Mouse (Mus musculus) lung, postnatal 10 days (tissue): Measurements from ENCODE around the gene Uap1l1.

ENCODE experiments used
- DNase-seq: peaks from one replicate; pipeline ENCODE4 v3.0.0; 2021

Uap1l1 gene

DNA sequence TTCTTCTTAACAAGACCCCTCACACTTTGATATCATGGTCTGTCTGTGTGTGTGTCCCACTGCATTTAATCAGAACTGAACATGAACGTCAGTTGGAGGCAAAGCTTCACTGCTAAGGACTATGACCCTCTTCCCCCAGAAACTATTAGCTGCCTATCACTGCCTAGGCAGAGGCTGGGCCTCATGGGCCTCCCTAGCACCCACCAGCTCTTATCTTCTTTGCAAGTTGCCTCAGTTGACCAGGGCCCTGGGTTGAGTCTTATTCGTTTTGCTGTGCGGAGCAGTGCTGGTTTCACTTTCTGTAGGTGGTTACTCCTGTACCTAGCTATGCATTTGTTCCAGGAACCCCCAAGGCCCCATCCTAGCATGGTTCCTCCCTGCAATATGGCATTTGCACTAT, 4.5 kb upstream of the Uap1l1 start:
- no peak for DNase-seq

DNA sequence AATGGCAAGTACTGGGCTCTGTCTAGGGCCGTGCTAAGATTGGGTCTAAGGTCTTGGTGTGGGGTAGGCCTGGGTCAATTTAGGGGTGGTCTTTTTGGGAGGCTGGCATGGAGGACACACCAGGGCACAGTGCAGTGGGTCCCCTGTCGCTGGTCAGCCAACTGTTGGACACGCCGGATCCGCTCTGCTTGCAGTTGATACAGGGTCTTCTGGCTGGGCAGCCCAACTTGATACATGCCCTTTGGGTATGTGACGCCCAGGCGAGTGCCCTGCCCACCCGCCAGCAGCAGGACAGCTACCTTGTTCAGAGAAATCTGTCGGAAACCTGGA, 756 bp downstream of the Uap1l1 start:
- no peak for DNase-seq

GRCm38 (mm10) chr2:25364313-25364712, 1.2 kb downstream of the Uap1l1 start:
- no peak for DNase-seq

DNA sequence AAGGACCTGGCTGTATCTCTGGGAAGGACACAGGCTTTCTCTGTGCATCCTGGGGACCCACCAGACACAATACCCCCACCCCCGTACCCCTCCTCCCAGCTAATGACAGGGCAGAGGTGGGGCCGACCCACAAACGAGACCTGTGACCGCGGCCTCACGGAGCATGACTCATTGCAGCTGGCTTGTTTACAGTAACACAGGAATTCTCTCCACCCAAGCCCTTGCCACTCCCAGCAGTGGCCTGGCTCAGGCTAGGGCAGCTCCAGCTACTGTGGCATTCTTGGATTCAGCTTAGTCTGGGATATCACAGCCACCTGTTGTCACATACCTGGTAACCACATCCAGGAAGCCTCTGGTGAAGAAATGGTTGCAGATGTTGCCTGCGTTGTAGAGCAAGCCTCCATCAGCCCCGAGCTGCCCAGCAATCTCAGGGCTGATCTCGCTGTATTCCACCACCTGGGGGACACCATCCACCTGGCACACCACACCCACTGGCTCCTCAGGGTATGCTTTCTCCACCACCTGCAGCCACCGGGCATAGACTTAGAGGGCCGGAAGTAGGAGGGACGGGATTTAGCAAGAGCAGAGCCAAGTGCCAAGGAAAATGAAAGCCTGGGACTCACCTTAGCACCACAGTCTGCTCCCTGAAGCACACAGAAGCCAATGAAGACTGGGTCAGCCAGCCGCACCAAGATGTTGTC, 1.9 kb downstream of the Uap1l1 start:
- DNase-seq = peak; percentile 43

- DNase-seq = no peak
These were observed 5.6 kb downstream of the Uap1l1 start for GRCm38 (mm10) chr2:25359848-25360247.

DNA sequence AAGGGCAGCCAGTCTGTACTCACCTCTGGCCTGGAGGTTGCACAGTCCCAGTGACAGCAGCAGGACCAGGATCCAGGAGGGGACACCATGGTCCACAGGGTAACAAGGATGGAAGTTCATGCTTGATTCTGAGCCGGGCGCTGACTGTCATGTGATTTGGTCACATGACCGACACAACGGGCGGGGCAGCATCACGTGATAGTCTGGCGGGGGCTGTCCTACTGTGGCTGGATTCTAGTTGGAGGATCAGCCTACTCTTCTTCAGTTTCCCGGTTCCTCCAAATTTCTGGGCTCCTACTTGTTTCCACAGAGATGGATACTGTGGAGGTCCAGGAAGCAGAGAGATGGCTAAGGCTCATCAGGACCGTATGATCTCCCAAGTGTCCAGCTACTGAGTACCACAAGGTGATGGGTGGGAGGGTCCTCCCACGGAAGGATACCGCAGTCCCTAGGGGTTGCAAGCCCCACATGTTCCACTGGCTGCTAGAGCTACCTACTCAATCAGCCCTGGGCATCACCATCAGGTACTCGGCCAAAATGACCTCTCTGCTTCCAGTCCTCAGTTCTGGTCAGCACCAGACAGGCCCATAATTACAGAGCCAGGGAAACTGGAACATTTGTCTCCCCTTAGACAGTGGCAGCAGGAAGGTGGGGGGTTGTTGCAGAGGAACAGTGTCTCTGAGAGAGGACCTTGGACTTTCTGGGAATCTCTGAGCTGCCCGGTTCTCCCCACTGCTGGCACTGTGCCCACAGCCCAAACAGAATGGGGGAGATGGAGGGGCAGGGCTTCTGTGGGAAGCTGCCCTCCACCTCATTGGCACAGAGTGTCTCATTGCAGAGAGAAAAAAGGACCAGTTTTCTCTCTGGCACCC, 9.0 kb downstream of the Uap1l1 start, which contains the start of gene Dpp7:
Gene Dpp7 (minus strand): TSS at position 152 of the 872 bp plus-strand sequence.
- peak; percentile 92 for DNase-seq

DNA sequence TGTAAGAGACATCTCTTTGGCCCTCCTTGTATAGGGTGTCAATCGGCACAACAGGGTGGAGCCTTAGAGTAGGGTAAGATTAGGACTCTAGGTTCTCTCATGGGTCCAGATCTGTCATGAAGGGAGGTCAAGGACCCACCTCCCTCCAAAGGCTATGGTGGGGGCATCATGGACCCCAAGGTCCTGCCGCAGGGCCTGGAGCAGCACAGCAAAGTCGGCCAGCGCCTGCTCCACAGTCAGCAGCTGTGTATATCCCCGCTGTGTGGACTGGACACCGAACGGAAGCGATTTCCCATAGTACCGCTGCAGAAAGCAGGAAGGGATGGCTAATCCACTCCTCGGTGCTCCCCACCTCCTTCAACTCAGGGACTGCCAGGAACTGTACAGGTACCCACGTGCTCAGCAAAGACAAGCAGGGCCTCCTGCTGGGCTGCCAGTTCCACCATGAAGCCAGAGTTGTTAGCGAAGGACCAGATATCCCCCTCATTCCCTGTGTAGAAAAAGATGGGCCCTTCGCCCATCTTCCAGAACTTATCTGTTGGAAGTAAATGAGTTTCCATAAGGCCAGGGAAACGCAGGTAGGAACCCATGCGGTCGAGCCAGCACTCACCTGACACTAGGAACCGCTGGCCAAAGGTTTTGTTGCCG, 9.9 kb downstream of the Uap1l1 start:
- no peak for DNase-seq

DNA sequence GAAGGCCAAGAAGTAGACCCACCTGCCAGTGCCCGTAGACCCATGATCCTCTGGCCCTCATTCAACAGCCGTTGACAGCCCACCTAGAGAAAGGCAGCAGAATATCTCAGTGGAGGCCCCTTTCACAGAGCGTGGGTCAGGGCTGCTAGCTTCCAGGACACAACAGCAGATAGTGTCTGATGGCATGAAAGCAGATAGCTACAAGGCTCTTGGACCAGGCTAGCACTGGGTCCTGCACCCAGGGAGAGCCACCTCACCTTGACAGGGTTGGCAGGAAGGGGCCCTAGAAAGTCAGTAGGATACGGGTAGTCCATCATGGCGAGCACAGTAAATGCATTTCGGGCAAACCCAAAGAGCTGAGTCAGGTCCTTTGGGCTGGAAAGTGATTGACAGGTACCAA, 11.3 kb downstream of the Uap1l1 start:
- no peak for DNase-seq

DNA sequence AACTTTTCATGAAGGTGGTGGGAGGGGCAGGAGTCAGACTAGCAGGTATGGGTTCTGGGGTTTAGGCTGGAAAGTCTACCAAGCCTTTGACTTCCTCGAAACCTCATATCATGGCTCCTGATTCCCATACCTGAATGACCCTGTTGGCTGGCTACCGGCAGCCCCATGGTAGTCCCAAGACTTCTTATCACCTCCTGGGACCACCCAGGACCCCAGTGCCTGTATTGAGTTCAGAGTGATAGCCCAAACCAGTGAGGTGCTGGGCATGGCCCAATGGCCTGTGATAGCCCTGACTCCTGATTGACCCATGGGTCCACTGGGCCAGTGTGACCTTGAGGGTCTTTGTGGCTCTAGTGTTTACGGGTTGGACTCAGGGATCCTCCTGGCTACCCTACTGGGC, 14.8 kb downstream of the Uap1l1 start:
- DNase-seq = no peak

DNA sequence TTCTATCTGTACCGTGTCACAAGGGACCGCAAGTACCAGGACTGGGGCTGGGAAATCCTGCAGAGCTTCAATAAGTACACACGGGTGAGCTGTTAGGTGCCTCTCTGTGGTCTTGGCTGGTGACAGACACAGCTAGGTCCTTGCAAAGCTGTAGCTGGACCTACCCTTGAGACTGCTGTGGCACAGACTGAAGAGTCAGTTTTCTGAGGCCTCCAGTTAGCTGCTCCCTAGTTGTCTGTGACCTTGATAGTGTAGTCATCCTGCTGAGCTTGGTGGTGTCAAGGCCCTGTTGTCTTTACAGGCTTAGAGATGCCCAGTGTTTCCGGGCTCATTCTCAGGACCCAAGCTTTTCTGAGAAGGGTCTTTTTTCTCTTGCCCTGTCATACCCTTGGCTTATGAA, 16.0 kb downstream of the Uap1l1 start:
- no peak for DNase-seq

GRCm38 (mm10) chr2:25348162-25348561, 17.3 kb downstream of the Uap1l1 start:
- no peak for DNase-seq

DNA sequence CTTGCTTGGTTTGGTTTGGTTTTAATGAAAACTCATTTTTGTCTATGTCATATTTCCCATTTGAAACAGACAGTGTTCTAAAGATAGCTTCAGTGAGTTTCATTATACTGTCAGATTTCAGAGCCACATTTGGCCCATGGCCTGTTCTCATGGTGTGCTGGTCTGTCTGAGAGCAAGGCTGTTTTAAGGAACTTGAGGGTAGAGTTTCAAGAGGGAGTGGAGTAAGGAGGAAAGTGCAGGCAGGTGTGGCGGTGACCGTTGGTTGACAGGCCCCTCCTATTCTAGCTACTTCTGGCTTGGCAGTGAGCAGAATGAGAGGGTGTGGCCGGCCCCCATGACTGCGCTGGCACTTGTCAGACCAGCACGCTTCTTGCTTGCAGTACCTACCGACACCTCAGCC, 27.2 kb downstream of the Uap1l1 start:
- no peak for DNase-seq

DNA sequence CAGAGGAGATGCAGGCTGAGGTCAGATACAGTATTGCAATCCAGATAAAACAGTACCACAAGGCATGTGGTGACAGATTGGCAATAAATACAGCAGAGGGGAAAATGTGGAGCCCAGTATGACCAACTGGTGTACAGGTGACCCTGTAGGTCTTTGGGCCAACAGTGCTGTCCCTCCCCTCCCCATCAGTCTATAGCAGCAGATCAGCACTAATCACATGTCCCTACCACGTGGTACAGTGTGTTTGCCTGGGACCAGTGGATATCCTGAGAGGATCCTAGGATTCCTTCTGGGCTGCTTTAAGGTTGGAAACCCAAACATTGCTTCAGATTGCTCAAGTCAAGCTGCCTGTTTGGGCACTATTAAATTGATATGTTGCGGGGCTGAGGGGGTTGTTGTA, 31.9 kb downstream of the Uap1l1 start:
- DNase-seq = no peak

DNA sequence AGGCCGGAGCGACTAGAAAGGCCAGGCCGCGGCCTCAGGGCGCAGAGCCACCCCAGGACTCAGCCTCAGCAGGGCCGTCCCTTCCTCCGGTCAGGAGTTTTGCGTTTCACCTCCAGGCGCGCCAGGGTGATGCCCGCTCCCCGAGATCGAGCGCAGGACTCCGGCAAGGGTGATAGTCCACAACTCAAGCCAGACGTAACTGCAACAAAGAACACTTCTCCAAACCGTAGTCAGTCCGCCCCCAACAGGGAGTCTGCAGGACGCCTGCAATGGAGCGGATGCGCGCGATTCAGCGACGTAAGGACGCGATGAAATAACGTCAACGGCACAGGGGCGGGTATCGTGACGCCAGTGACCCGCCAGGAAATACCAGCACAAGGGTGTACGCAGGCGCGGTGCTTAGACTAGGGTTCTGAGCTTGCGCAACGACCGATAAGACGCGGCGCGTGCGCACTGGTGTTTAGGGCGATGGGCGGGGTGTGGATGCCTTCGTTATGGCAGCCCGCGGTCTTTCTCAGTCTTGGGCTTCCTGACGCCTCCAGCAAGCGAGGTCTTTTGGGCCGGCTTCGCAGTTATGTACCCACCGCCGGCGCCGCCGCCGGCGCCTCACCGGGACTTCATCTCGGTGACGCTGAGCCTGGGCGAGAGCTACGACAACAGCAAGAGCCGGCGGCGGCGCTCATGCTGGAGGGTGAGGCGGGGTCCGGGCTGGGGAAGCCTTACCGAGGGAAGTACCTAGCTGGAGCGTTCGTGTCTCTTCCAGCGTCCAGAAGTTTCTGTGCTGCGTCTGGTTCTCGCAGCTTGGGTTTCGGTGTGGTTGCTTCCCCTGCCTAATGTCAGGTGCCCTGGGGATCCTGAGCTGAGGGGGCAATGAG, 33.0 kb downstream of the Uap1l1 start, which contains the start of gene Man1b1:
Gene Man1b1 (plus strand): TSS at position 53 of the 875 bp plus-strand sequence.
- peak; percentile 100 for DNase-seq

DNA sequence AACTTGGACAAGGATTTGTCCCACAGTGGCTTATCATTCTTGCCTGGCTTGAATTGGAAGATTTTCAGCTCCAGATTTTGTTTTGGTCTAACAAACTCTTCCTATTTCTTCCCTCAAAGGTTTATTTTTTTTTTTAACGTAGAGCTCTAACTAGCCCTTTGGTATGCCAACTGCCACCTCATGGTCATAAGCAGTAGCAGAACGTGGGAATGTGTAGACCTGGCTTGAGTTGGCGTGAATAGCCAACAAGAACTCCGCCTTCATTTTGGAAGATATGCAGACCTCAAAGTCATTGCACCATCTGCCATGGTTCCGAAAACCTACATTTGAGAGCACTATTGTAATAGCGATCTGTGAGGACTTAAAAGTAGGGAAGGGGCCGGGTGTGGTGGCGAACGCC, 34.0 kb downstream of the Uap1l1 start:
- DNase-seq = no peak

DNA sequence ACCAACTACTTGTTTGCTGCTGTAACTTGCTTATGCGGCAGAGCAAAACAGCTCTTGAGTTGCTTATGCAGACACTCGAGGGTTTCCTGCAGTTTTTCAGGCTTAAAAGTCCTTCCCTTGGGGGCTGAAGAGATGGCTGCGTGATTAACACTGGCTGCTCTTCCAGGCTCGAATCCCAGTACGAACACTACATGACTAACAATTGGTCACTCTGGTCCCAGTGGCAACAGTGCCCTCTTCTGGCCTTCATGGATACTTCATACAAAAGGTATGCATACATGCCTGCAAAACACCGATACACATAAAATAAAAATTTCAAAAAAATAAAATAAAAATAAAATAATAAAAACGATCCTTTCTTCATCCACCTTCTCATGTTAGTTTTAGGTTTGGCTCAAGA, 37.0 kb downstream of the Uap1l1 start:
- DNase-seq = peak; percentile 54

DNA sequence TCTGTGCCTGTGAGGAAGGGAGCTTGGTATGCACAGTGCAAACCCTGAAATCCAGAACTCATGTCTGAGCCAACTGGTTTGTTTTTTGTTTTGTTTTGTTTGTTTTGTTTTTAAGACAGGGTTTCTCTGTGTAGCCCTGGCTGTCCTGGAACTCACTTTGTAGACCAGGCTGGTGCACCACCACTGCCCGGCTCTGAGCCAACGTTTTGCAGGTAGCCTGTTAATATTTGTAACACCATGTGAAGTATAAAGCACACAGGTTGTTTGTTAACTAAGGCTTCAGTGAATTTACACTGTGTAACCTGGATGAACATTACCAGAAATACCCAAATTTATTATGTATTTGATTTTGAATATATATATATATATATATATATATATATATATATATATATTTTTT, 39.4 kb downstream of the Uap1l1 start:
- DNase-seq = no peak

DNA sequence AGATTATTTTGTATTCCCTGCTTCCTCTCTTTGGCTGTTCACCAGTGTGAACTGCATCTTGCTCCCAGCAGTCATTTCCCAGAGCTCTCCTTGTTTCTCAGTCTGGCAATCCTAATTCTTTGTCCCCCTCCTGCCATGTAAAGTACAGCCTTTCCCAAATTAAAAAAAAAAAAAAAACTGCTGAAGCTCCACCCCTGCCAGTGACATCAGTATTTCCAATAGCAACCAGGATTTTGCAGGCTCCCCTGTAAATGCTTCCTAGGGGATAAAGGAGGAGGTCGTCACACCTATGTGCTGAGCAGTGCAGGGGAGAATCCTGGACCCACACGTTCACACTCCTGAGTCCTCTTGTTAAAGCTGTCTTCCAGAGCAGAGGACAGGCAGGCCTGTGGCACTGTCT, 45.4 kb downstream of the Uap1l1 start:
- DNase-seq = no peak

DNA sequence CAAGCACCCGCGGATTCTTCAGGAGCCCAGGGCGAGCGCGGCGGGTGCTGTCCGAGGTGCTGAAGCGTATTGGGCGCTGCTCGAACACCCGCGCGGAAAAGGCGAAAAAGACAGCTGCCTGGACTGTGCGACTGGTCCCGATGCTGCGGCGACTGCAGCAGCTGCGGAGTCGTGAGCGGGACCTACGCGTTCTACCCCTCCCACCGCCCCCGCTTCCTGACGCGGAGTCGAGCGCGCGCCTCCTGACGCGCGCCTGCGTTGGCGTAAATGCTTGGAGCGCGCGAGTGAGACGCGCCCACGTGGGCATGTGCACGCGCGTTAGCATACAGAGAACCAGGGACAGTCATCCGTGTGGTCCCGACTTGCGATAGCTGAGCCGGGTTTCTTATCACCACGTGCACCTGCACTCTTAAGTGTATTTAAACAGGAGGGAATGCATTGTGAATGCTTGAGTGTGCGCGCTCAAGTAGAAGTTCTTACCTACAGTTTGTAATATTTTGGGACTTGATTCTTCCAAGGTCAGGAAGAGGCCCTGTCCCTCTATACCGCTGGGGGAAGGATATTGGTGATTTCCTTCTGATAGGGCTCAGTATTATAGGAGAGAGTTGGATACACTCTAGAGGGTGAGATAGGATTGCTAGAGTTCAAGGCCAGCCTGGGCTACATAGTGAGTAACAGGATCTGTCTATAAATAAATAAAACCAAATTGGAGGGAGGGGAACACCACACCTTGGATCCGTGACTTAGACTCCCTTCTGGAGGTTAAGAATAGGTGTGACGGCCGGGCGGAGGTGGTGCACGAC, 46.3 kb downstream of the Uap1l1 start, which contains the start of gene Grin1:
Gene Grin1 (minus strand): TSS at position 217 of the 803 bp plus-strand sequence.
- peak; percentile 64 for DNase-seq

DNA sequence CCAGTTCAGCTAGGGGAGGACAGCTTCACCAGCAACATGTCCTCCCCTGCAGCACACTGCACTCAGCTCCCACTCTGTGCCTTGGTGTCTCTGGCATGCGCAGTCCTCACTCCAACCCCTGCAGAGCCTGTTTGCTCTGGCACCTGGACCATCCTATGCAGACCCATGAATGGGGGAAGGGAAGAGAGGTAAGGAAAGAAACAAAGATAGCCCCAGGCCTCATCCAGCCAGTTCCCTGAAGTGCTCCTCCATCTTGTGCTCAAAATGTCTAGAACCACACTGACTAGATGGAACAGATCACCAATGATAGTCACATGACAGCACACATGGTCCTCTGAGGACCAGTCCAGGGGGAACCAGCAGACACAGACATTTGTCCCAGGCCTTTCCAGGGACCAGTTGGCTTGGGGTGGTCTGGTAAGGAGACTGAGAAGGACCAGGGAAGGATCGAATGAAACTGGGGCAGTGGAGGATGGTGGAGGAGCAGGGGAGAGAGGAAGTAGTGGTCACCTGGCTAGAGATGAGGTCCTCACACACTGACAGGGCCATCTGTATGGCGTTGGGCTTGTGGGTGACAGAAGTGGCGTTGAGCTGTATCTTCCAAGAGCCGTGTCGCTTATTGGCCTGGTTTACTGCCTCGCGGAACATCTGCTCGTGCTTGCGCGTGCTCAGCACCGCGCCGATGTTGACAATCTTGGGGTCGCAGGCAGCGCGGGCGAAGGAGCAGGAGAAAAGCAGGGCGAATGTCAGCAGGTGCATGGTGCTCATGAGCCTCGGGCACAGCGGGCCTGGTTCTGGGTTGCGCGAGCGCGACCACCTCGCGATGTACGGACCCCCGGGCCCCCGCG, 47.1 kb downstream of the Uap1l1 start:
- no peak for DNase-seq

DNA sequence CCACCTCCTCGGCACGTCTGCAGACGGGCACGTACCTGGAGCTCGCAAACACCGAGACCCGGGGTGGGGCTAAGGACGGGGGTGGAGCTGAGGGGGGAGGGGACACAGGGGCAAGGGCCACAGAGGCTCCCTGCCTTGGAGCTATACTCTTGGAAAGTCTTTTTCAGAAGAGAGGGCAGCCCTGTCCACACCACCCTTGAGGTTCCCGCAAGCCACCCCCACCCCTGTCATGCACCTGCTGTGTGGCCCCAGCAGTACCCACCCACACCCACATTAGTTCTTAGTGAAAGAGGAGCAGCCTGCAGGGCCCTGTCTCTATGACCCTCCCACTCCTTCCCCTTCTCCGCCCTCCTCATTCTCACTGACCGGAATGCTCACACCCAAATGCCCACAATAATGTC, 54.0 kb downstream of the Uap1l1 start:
- DNase-seq = no peak
